Mouse (Mus musculus) cortical plate, adult 2 months (tissue): ENCODE measurements around the gene Plxna3.

ENCODE experiments used
- CTCF ChIP-seq: fragments of 200-500 bp; IDR thresholded peaks from 2 replicates; pipeline ENCODE4 v1.5.1; 2011; ENCODE audit warnings: mild to moderate bottlenecking, control low read depth, low read length; ENCODE audit not compliant: insufficient read depth; ENCODE audit errors: extremely low read depth
- POLR2A ChIP-seq: fragments of 200-500 bp; IDR thresholded peaks from 2 replicates; pipeline ENCODE4 v1.6.1; 2011; ENCODE audit warnings: mild to moderate bottlenecking, low read length, control low read depth; ENCODE audit not compliant: insufficient read depth; ENCODE audit errors: extremely low read depth

GRCm38 (mm10) chrX:74282395-74283091 is 46.3 kb upstream of the Plxna3 start:
- TF ChIP-seq POLR2A (peak; percentile 90), CTCF (no peak)
